Mouse (Mus musculus) cerebellum, postnatal 36 days (tissue): ENCODE results near the gene Wdr35.
A peak's percentile ranks its signal among the peaks of the same experiment; 100 is the strongest.
"Not testable (repeated sequence)": the region's sequence is repeated elsewhere in the genome, so short reads cannot be mapped to it uniquely, and the experiment has no call there.

ENCODE experiments used
- DNase-seq, 2 experiments: peaks; one replicate each; pipeline ENCODE4 v3.0.0; 2021 to 2022; ENCODE audit warnings: mixed read lengths in 2 of 2

Gene Wdr35

GRCm38 (mm10) chr12:9007811-9008210 lies 34.1 kb downstream of the Wdr35 start:
- no peak for DNase-seq

DNA sequence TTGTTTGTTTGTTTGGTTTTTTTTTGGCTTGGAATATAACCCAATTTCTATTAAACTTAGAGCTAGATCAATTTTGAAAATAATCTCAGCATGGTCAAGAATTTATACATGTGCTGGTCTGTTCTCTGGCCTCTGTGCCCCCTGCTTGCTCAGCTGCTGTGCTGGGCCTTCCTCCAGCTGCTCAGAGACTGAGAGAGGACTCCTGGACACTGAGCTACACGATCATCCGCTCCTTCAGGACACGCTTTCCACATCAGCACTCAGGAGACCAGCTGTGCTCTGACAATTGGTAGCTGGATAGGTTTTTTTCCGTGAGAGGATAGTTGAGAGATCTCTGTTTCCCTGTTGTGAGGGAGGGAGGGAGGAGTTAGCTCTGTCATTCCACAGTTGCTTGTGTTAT lies 36.6 kb downstream of the Wdr35 start:
- no peak for DNase-seq

- DNase-seq = no peak
These were observed 42.7 kb downstream of the Wdr35 start for GRCm38 (mm10) chr12:9016376-9016775.

DNA sequence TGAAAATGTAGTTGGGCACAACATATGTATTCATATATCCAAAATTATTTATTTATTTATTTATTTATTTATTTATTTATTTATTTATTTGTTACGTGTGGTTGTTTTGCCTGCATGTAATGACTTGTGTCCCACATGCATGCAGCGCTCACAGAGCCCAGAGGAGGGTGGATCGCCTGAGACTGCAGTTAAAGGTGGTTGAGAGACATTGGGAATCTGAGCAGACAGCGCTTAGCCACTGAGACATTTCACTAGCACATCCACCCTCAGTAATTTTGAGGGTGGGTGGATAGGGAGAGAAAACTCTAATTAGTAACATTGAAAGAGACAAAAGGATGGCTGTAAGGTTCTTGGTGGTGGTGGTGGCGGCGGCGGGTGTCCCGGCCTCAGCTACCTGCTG lies 46.7 kb downstream of the Wdr35 start:
- DNase-seq = no peak

GRCm38 (mm10) chr12:9020986-9021385 lies 47.3 kb downstream of the Wdr35 start:
- DNase-seq = no peak

DNA sequence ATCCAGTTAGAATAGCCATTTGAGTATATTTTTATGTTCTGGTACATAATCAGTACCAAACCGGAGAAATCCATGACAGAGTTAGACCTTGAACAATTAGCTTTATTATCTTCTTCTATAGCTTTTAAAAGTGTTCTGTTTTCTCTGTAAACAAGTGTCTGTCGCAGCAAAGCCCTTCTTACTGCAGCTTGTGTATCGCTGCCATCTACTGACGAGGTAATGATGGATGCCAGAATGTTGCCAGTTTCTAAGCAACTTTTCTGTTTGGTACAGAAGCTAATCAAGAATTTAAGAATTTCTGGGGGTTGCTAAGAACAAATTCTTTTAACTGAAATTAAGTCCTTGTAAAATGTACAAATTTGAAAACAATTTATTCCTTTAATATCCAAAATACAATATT lies 49.3 kb downstream of the Wdr35 start:
- DNase-seq = no peak

- no peak for DNase-seq
These were observed 50.4 kb downstream of the Wdr35 start for GRCm38 (mm10) chr12:9024071-9024470.

- DNase-seq = no peak
These were observed 51.0 kb downstream of the Wdr35 start for GRCm38 (mm10) chr12:9024736-9025135.

- no peak for DNase-seq
These were observed 53.2 kb downstream of the Wdr35 start for GRCm38 (mm10) chr12:9026843-9027242.

- not testable (repeated sequence) for DNase-seq
These were observed 55.1 kb downstream of the Wdr35 start for GRCm38 (mm10) chr12:9028816-9029215.

- DNase-seq = no peak
These were observed 55.8 kb downstream of the Wdr35 start for GRCm38 (mm10) chr12:9029506-9029887.

GRCm38 (mm10) chr12:9029888-9030723 lies 56.4 kb downstream of the Wdr35 start, which contains the start of gene Ttc32:
Gene Ttc32, plus strand, starts transcription at chr12:9029997.
- peak; percentile 93 to 96 for DNase-seq

- no peak for DNase-seq
These were observed 57.5 kb downstream of the Wdr35 start for GRCm38 (mm10) chr12:9031166-9031565.

- no peak for DNase-seq
These were observed 59.4 kb downstream of the Wdr35 start for GRCm38 (mm10) chr12:9033140-9033539.

DNA sequence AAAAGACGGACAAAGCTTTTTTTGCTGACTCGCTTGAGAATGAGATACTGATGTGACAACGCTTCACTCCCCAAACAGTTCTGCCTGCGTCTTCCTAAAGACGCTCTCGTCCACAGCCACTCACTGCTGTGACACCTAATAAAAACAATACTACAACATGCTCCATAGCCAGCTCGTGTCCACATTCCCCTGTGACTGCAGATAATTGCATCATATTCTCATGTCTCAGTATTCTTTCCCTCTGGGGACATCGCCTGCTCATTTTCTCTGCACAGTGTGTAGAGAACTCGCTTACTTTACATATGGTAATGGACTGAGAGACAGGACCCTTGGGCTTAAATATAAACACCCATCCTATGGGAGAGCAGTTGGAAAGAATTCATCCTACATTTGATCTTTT lies 62.7 kb downstream of the Wdr35 start:
- no peak for DNase-seq

GRCm38 (mm10) chr12:9040177-9040576 lies 66.5 kb downstream of the Wdr35 start:
- no peak for DNase-seq

GRCm38 (mm10) chr12:9040686-9041085 lies 67.0 kb downstream of the Wdr35 start:
- DNase-seq = no peak

DNA sequence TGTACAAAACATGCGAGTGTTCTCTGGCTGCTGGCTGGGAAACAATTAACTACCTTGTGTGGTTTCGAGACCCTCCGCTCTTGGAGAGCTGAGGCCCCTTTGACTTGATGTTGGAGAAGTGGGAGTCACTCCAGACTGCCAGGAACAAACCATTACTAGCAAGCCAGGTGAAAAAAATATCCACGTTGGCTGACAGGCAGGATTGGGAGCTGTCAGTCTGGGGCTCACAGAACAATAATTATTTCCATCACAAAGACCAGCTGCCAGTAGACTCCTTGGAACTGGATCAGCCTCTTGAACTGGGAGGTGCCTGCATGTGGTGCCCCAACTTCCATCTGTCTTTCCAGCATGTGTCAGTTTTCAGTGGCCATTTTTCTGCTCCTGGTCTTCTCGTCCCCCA lies 68.6 kb downstream of the Wdr35 start:
- no peak for DNase-seq

DNA sequence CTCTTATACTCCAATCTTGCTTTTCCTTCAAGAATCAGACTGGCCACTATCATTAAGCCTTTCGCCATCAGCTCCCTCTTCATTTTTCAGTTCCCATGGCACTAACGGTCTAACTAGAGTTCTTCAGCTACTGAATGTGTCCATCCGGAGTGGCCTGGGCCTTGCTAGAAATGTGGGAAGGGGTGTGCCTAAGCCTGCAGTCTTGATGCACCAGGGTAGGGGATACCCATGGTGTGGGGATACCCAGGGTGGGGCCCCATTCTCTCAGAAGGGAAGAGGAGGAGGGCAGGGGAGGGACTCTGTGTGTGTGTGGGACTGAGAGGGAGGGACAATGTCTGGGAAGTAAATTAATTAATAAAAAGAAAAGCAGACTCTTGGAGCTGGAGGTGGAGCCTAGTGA lies 69.1 kb downstream of the Wdr35 start:
- no peak for DNase-seq

- DNase-seq = no peak
These were observed 71.0 kb downstream of the Wdr35 start for GRCm38 (mm10) chr12:9044666-9045065.

- DNase-seq = no peak
These were observed 73.0 kb downstream of the Wdr35 start for GRCm38 (mm10) chr12:9046674-9047073.

GRCm38 (mm10) chr12:9048090-9048489 lies 74.4 kb downstream of the Wdr35 start:
- DNase-seq = no peak

GRCm38 (mm10) chr12:9050824-9051223 lies 77.1 kb downstream of the Wdr35 start:
- DNase-seq = no peak

GRCm38 (mm10) chr12:9052075-9052829 lies 78.6 kb downstream of the Wdr35 start:
- peak; percentile 76 to 87 for DNase-seq
